Mouse (Mus musculus) myocyte (in vitro differentiated cells): Measurements from ENCODE around the gene Tmub2.

ENCODE experiments used
- MYOD1 ChIP-seq, 3 experiments: IDR thresholded peaks; one replicate each; pipeline ENCODE4 v1.6.1; 2011; ENCODE audit warnings: control low read depth in 2 of 3, low read depth in 2 of 3, mild to moderate bottlenecking in 2 of 3, moderate library complexity in 1 of 3; ENCODE audit not compliant: insufficient read length in 2 of 3, control insufficient read depth in 1 of 3
- POLR2A ChIP-seq: IDR thresholded peaks from one replicate; pipeline ENCODE4 v1.6.1; 2011; ENCODE audit warnings: low read depth, mild to moderate bottlenecking, control low read depth, moderate library complexity; ENCODE audit not compliant: insufficient read length
- POLR2AphosphoS2 ChIP-seq: IDR thresholded peaks from one replicate; pipeline ENCODE4 v1.6.1; 2011; ENCODE audit warnings: low read depth, control low read depth; ENCODE audit not compliant: insufficient read length
- REST ChIP-seq: IDR thresholded peaks from one replicate; pipeline ENCODE4 v1.6.1; 2011; ENCODE audit warnings: mild to moderate bottlenecking, control low read depth, moderate library complexity; ENCODE audit not compliant: insufficient read depth, insufficient read length
- TCF12 ChIP-seq: IDR thresholded peaks from one replicate; pipeline ENCODE4 v1.6.1; 2011; ENCODE audit warnings: mild to moderate bottlenecking, control low read depth; ENCODE audit not compliant: poor library complexity, insufficient read depth, severe bottlenecking
- USF1 ChIP-seq: IDR thresholded peaks from one replicate; pipeline ENCODE4 v1.6.1; 2011; ENCODE audit warnings: low read depth, mild to moderate bottlenecking, control low read depth, moderate library complexity

DNA sequence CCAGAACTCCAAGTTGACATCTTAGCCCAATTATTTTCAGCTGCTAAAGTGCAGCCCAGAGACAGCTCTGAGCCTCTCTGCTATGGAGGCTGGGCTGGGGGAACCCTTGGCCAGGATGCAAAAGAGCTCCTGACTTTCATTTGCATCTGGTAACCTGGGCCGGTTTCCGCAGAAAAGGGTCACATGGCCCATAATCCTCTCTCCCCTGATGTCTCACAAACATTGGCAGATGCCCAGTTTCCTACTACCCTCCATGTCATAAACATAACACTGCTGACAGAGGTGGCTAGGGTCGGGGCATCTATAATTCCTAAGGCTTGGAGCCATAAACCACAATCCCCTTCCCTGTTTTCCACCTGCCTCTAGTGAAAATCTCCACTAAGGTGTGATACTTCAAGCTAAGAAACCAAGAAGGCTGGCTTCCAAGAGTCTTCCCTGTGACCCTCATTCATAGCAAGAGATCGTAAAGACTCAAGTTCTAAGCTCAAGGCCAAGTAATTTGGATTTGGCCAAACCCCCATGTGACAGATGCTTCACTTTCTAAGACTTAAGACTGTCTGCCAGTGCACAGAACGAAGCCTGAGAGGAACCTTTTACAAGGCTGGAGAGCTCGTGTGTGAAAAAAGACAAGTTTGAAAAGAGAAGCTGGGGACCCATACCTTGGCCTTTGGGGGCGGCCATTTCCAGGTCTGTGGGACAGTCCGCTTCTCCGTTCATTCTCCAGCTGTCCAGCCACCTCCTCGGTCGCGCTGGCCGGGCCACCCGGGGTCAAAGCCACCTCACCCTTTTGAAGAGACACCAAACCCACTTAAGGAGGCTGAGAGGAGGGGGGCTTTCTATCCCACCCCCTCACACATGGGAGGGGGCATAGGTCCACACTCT is 31.2 kb downstream of the Tmub2 start:
- TF ChIP-seq POLR2A (no peak), POLR2AphosphoS2 (no peak), USF1 (peak; percentile 11), MYOD1 (IDR thresholded peaks at IDR 0.05; ENCODE audit: control insufficient read depth in 1 of 3, insufficient read length in 2 of 3, low read depth in 2 of 3) (no peak), TCF12 (no peak), REST (no peak)
